Mouse (Mus musculus): Measurements from ENCODE around the gene Ttk. TPM values are rescaled to one million over a fixed set of nuclear protein-coding genes. Genes with fewer than 3 reads are reported as not detected.

Ttk gene
- polyA plus RNA-seq (2014; fragmentation: Illumina TruSeq; extraction: RNeasy Lipid Tissue Mini Kit (QIAGEN cat#74804); ENCODE audit: low read depth, low replicate concordance) = 0.76 TPM

GRCm38 (mm10) chr9:83833811-83834747 lies at the start of gene Ttk:
Gene Ttk, plus strand, starts transcription at chr9:83834689.

GRCm38 (mm10) chr9:83805977-83806815 lies 28.3 kb upstream of the Ttk start, which contains the start of gene Elovl4:
Gene Elovl4, minus strand, starts transcription at chr9:83806277.

Other genes starting within 250 kb of the Ttk start
- 17.6 TPM for gene Elovl4, start 28.4 kb upstream of the Ttk start, polyA plus RNA-seq (2014; fragmentation: Illumina TruSeq; extraction: RNeasy Lipid Tissue Mini Kit (QIAGEN cat#74804); ENCODE audit: low read depth, low replicate concordance)
- gene Bckdhb, start 90.5 kb downstream of the Ttk start, polyA plus RNA-seq (2014; fragmentation: Illumina TruSeq; extraction: RNeasy Lipid Tissue Mini Kit (QIAGEN cat#74804); ENCODE audit: low read depth, low replicate concordance) = 61.1 TPM

Measured in adipose tissue, adult 10 weeks (tissue).